Mouse (Mus musculus) kidney, embryonic 14.5 days (tissue): Measurements from ENCODE around the gene Hdac10. TPM values are rescaled to one million over a fixed set of nuclear protein-coding genes. Genes with fewer than 3 reads are reported as not detected.
A peak's percentile ranks its signal among the peaks of the same experiment; 100 is the strongest.

ENCODE experiments used
- ATAC-seq: fragments of 200-750 bp; cut with Nextera tagmentation; 2 replicates; pipeline ENCODE4 v1.8.0; 2017; ENCODE audit warnings: moderate number of reproducible peaks, mild to moderate bottlenecking, moderate TSS enrichment, moderate library complexity; ENCODE audit not compliant: low FRiP score, low TSS enrichment
- H3K27ac ChIP-seq: fragments of 300-500 bp; sonication (generic); 2 replicates; pipeline ENCODE4 v1.5.1; 2014; ENCODE audit warnings: low read depth, mild to moderate bottlenecking, low read length, moderate library complexity, mixed read lengths
- H3K27me3 ChIP-seq: fragments of 300-500 bp; sonication (generic); 2 replicates; pipeline ENCODE4 v1.6.1; 2014; ENCODE audit warnings: mild to moderate bottlenecking, low read length; ENCODE audit not compliant: control insufficient read depth, insufficient read depth
- H3K36me3 ChIP-seq: fragments of 300-500 bp; sonication (generic); 2 replicates; pipeline ENCODE4 v1.6.1; 2014; ENCODE audit warnings: low read length, mixed read lengths; ENCODE audit not compliant: control insufficient read depth, insufficient read depth
- H3K4me1 ChIP-seq: fragments of 300-500 bp; sonication (generic); 2 replicates; pipeline ENCODE4 v1.6.1; 2014; ENCODE audit warnings: low read length, mixed read lengths; ENCODE audit not compliant: control insufficient read depth, insufficient read depth
- H3K4me2 ChIP-seq: fragments of 300-500 bp; sonication (generic); replicated peaks from 2 replicates; pipeline ENCODE4 v1.6.1; 2014; ENCODE audit warnings: low read depth, mild to moderate bottlenecking, low read length
- H3K4me3 ChIP-seq: fragments of 300-500 bp; sonication (generic); 2 replicates; pipeline ENCODE4 v1.5.1; 2014; ENCODE audit warnings: mild to moderate bottlenecking, low read length
- H3K9ac ChIP-seq: fragments of 300-500 bp; sonication (generic); 2 replicates; pipeline ENCODE4 v1.6.1; 2014; ENCODE audit warnings: low read depth, mild to moderate bottlenecking, low read length, moderate library complexity
- H3K9me3 ChIP-seq: fragments of 300-500 bp; sonication (generic); 2 replicates; pipeline ENCODE4 v1.6.1; 2016; ENCODE audit warnings: low read length; ENCODE audit not compliant: control insufficient read depth
- WGBS: fragments of 180-500 bp; shearing (Covaris S2); extraction: QIAGEN DNeasy Blood & Tissue Kit; methylation state at CpG from one replicate; pipeline ENCODE4 v1.1.7; 2014; 5-methylcytosine and 5-hydroxymethylcytosine counted together
- polyA plus RNA-seq: library from polyadenylated mRNA; unstranded; fragments of >200 nt; fragmentation: Nextera tagmentation; extraction: Ambion mirVana; gene quantifications from 2 replicates; pipeline ENCODE4 v1.2.1, GENCODE M21; 2014

Gene Hdac10
- polyA plus RNA-seq, 1 experiment from 2014 or later: 12.9 TPM

DNA sequence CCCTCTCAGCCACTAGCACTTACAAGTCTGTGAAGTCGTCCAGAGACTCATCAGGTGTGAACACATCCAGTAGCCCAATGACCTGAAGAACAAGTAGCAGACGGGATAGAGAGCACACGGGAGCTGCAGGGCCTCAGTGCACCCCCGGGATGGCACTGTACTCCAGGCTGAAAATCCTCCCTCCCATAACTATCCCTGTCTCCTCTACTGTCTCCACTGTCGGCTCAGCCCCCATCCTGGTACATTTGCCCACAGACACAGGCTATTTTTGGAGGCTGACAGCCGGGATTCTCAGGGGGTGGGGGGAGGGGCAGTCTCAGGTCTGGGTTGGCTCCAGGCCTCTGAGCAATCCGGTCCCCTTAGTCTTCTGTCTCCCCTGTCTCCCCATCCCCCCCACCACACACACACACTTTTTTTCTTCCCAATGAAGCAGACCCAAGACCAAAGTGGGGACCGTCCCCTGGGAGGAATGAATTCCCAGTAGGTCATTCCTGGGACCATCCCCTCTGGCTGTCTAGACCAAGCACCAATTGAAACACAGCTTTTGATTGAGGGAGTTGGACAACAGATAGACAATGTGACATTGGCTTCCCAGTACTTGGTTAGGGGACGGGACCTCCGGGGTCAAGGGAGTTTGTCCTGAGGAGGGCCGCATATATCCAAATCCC, 9.0 kb upstream of the Hdac10 start:
- 69% methylated on average over 11 of the region's 11 CpGs for WGBS
- Histone ChIP-seq H3K27me3 (peaks cover 7% of the 10 kb centered on the region; the same call in 1 of the 2 replicates), H3K4me1 (peaks cover 28% of the 10 kb centered on the region), H3K4me2 (no peak overlapping the region), H3K36me3 (no peaks in the 10 kb centered on the region), H3K27ac (no peak overlapping the region), H3K4me3 (no peak overlapping the region), H3K9me3 (no peaks in the 10 kb centered on the region), H3K9ac (no peak overlapping the region)
- ATAC-seq: no peak

GRCm38 (mm10) chr15:89136461-89137155, 8.1 kb upstream of the Hdac10 start:
- no peaks in the 10 kb centered on the region for H3K36me3 ChIP-seq
- no peak overlapping the region for H3K4me3 ChIP-seq
- peaks cover 7% of the 10 kb centered on the region; the same call in 1 of the 2 replicates for H3K27me3 ChIP-seq
- 98% methylated on average over 5 of the region's 5 CpGs for WGBS
- no peak for ATAC-seq
- no peak overlapping the region for H3K27ac ChIP-seq
- H3K4me1 ChIP-seq: peaks cover 20% of the 10 kb centered on the region; the same call in 1 of the 2 replicates
- H3K9me3 ChIP-seq: no peaks in the 10 kb centered on the region
- H3K4me2 ChIP-seq: no peak overlapping the region
- no peak overlapping the region for H3K9ac ChIP-seq

GRCm38 (mm10) chr15:89131316-89131715, 2.8 kb upstream of the Hdac10 start:
- Histone ChIP-seq H3K27me3 (no peaks in the 10 kb centered on the region), H3K9ac (no peak overlapping the region), H3K4me1 (peaks cover 8% of the 10 kb centered on the region; the same call in 1 of the 2 replicates), H3K9me3 (no peaks in the 10 kb centered on the region), H3K4me2 (no peak overlapping the region), H3K4me3 (no peak overlapping the region), H3K27ac (no peak overlapping the region), H3K36me3 (no peaks in the 10 kb centered on the region)
- WGBS: 90% methylated on average over 3 of the region's 3 CpGs
- no peak for ATAC-seq

GRCm38 (mm10) chr15:89130245-89130644, 1.7 kb upstream of the Hdac10 start:
- no peaks in the 10 kb centered on the region for H3K9me3 ChIP-seq
- no peak overlapping the region for H3K4me2 ChIP-seq
- no peaks in the 10 kb centered on the region for H3K27me3 ChIP-seq
- no peak for ATAC-seq
- H3K4me3 ChIP-seq: no peak overlapping the region
- no peak overlapping the region for H3K9ac ChIP-seq
- H3K36me3 ChIP-seq: no peaks in the 10 kb centered on the region
- no peak overlapping the region for H3K27ac ChIP-seq
- H3K4me1 ChIP-seq: peaks cover 8% of the 10 kb centered on the region; the same call in 1 of the 2 replicates

- peak overlapping the region; percentile 65; the same call in 1 of the 2 replicates for H3K9ac ChIP-seq
- 82% methylated on average over 8 of the region's 8 CpGs for WGBS
- peak overlapping the region; percentile 72 for H3K4me2 ChIP-seq
- peak overlapping the region; percentile 62 for H3K4me3 ChIP-seq
- ATAC-seq: no peak
- H3K27ac ChIP-seq: no peak overlapping the region
- no peaks in the 10 kb centered on the region for H3K27me3 ChIP-seq
- no peaks in the 10 kb centered on the region for H3K36me3 ChIP-seq
- peaks cover 16% of the 10 kb centered on the region; the same call in 1 of the 2 replicates for H3K4me1 ChIP-seq
- H3K9me3 ChIP-seq: no peaks in the 10 kb centered on the region
These were observed 1.0 kb downstream of the Hdac10 start for GRCm38 (mm10) chr15:89127364-89127940.

DNA sequence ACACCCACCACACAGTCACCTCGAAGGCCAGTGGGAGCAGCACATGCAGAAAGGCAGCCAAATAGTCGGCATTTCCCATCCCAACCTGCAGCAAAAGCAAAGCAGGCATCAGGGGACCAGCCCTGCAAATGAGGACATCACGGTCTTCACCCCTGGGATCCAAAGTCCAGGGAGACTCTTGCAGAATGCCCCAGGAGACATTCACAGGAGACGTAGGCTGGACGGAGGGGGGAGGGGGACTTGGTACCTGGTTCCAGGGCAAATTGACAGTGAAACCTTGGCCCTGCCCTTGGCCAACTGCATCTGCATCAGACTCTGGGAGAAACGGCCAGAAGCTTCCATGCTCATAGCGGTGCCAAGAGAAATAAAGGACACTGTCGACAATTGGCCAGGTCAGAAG, 1.9 kb downstream of the Hdac10 start:
- Histone ChIP-seq H3K4me1 (peaks cover 20% of the 10 kb centered on the region; the same call in 1 of the 2 replicates), H3K4me2 (no peak overlapping the region), H3K9me3 (no peaks in the 10 kb centered on the region), H3K4me3 (no peak overlapping the region), H3K36me3 (no peaks in the 10 kb centered on the region), H3K9ac (no peak overlapping the region), H3K27me3 (no peaks in the 10 kb centered on the region), H3K27ac (no peak overlapping the region)
- ATAC-seq: no peak
- WGBS: 93% methylated on average over 8 of the region's 8 CpGs

DNA sequence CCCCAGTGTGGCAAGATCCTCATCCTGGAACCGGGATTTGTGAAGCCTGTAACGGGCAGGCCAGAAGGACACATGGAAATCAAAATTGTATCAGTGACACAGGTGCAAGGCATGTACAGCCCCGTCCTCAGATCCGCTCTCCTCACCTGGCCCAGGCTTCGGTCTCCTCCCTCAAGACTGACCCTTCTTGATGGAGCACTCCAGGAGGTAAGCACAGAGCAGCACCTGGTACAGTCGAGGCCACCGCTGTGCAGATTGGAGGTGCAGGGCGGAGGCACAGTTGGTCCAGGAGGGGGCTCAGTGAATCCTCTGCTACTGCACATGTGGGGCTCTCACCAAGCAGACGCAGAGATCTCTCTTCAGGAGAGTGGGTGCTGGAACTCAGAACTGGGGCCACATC, 3.1 kb downstream of the Hdac10 start:
- ATAC-seq: no peak

GRCm38 (mm10) chr15:89124312-89124711, 4.2 kb downstream of the Hdac10 start:
- H3K27ac ChIP-seq: no peak overlapping the region
- WGBS: 99% methylated on average over 3 of the region's 3 CpGs

More for the DNA sequence above, 3.1 kb downstream of the Hdac10 start:
- Histone ChIP-seq H3K4me3 (no peak overlapping the region), H3K27me3 (no peaks in the 10 kb centered on the region), H3K4me1 (peaks cover 30% of the 10 kb centered on the region; the same call in 1 of the 2 replicates), H3K36me3 (0 out of 2 replicates have a peak, but pooled peaks cover under 1% of the 10 kb centered on the region), H3K4me2 (no peak overlapping the region), H3K9me3 (no peaks in the 10 kb centered on the region), H3K27ac (no peak overlapping the region), H3K9ac (no peak overlapping the region)
- 92% methylated on average over 9 of the region's 9 CpGs for WGBS

More at GRCm38 (mm10) chr15:89124312-89124711, 4.2 kb downstream of the Hdac10 start:
- H3K4me3 ChIP-seq: no peak overlapping the region
- no peak for ATAC-seq
- H3K9me3 ChIP-seq: no peaks in the 10 kb centered on the region
- H3K4me1 ChIP-seq: peaks cover 31% of the 10 kb centered on the region; the same call in 1 of the 2 replicates
- H3K27me3 ChIP-seq: no peaks in the 10 kb centered on the region
- H3K36me3 ChIP-seq: 0 out of 2 replicates have a peak, but pooled peaks cover 5% of the 10 kb centered on the region
- H3K4me2 ChIP-seq: no peak overlapping the region
- peak overlapping the region; percentile 84; the same call in 1 of the 2 replicates for H3K9ac ChIP-seq
